Mouse (Mus musculus) megakaryocyte, embryonic 14.5 days (primary cell): Measurements from ENCODE around the gene Chst15.

Experiments
- FLI1 ChIP-seq: IDR thresholded peaks from 2 replicates; pipeline ENCODE4 v1.6.1; 2012; ENCODE audit warnings: low read length, inconsistent platforms, mixed read lengths
- GATA1 ChIP-seq: IDR thresholded peaks from 3 replicates; pipeline ENCODE4 v1.6.1; 2012; ENCODE audit warnings: mixed read lengths, low read length, inconsistent platforms, borderline replicate concordance

- no peak for TF ChIP-seq FLI1
- no peak for TF ChIP-seq GATA1
These were observed 26.1 kb upstream of the Chst15 start for GRCm38 (mm10) chr7:132343146-132343545.
